In the genomic region with DNA sequence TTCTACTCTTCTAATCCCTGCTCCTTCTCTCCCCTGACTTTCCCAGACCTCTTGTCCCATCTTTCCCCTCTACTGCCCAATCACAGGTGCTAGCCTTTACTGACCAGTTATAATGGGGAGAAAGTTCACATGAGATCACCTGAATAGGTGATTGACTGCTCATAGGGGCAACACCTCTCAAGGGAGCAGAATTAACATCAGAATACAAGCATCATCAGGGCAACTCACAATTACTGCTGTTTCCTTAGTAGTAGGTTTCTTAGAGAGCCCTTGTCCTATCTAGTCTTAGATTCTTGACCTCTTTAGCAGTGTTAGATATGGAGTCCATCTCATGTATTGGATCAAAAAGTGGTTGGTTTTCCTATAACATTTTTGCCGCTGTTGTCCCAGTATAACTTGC, we compare ENCODE assay signal across 30 mouse cellular contexts.
"Had no signal": no experiment of that assay in that cellular context is flagged by ENCODE, and none has a peak within 500 bp of the region (broad histone marks: within the 10 kb centered on the region; RNA-seq: fewer than 3 reads in every experiment).

No protein-coding gene starts in this region.

- H3K9ac ChIP-seq: heart, embryonic 12.5 days; heart, embryonic 13.5 days; heart, embryonic 15.5 days; hindbrain, embryonic 12.5 days; hindbrain, embryonic 13.5 days; hindbrain, embryonic 14.5 days; hindbrain, embryonic 15.5 days; intestine, embryonic 15.5 days; kidney, embryonic 15.5 days had no signal

- H3K36me3 ChIP-seq: heart, embryonic 12.5 days; heart, embryonic 13.5 days; heart, embryonic 15.5 days; hindbrain, embryonic 10.5 days; hindbrain, embryonic 12.5 days; hindbrain, embryonic 13.5 days; hindbrain, embryonic 15.5 days; intestine, embryonic 15.5 days; kidney, embryonic 15.5 days had no signal

- H3K9me3 ChIP-seq: heart, embryonic 12.5 days; heart, embryonic 13.5 days; heart, embryonic 15.5 days; hindbrain, embryonic 10.5 days; hindbrain, embryonic 12.5 days; hindbrain, embryonic 15.5 days; intestine, embryonic 15.5 days; kidney, embryonic 15.5 days had no signal

- H3K4me1 ChIP-seq: heart, embryonic 12.5 days; heart, embryonic 13.5 days; heart, embryonic 15.5 days; hindbrain, embryonic 10.5 days; hindbrain, embryonic 12.5 days; hindbrain, embryonic 13.5 days; hindbrain, embryonic 15.5 days; intestine, embryonic 15.5 days; kidney, embryonic 15.5 days had no signal

- H3K27ac ChIP-seq: heart, embryonic 13.5 days; heart, embryonic 15.5 days; hindbrain, embryonic 10.5 days; hindbrain, embryonic 12.5 days; hindbrain, embryonic 13.5 days; hindbrain, embryonic 14.5 days; hindbrain, embryonic 15.5 days; hindbrain, postnatal 0 days; intestine, embryonic 15.5 days; kidney, embryonic 15.5 days; kidney, postnatal 0 days; layer of hippocampus, adult 2 months; left cerebral cortex, adult 2 months had no signal

- DNase-seq: heart, postnatal 10 days; heart, postnatal 14 days; heart, postnatal 36 days; heart, postnatal 4 days; kidney, adult 11 months; kidney, adult 18-20 months; kidney, adult 2 months; kidney, adult 8-10 months; kidney, adult 9 months; kidney, postnatal 10 days; kidney, postnatal 14 days; kidney, postnatal 25 days; kidney, postnatal 36 days; kidney, postnatal 4 days; layer of hippocampus, adult 9-11 months; layer of hippocampus, postnatal 36 days had no signal

- H3K4me3 ChIP-seq: heart, embryonic 12.5 days; heart, embryonic 13.5 days; heart, embryonic 15.5 days; hindbrain, embryonic 10.5 days; hindbrain, embryonic 12.5 days; hindbrain, embryonic 13.5 days; hindbrain, embryonic 15.5 days; intestine, embryonic 15.5 days; kidney, embryonic 15.5 days; layer of hippocampus, adult 2 months; left cerebral cortex, adult 2 months had no signal
